Mouse (Mus musculus): ENCODE data around the gene Olfr1269. TPM values are rescaled to one million over a fixed set of nuclear protein-coding genes. Genes with fewer than 3 reads are reported as not detected.

The Olfr1269 gene
- total RNA-seq (2021) = not detected

DNA sequence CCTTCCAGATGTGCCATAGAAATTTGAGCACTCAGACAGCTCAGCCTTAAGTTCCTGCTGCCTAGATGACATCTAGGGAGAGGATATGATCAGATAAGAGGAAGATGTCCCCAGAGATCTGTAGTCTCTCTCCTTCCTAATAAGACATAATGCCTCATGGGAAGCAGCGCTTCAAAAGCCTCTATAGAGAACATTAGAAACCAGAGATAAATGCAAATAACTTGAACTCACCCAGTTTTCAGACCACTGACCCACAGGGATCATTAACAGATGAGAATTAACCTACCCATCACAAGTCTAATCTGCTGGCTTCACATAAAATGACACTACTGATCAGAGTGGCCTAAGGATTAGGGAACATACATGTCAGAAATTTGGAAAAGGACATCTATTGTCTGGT is at the start of gene Olfr1269:
TSS of gene Olfr1269 (minus strand) at position 101 of the 400 bp plus-strand sequence.
- intact Hi-C loops (cut with DNase I) = no loop called here

DNA sequence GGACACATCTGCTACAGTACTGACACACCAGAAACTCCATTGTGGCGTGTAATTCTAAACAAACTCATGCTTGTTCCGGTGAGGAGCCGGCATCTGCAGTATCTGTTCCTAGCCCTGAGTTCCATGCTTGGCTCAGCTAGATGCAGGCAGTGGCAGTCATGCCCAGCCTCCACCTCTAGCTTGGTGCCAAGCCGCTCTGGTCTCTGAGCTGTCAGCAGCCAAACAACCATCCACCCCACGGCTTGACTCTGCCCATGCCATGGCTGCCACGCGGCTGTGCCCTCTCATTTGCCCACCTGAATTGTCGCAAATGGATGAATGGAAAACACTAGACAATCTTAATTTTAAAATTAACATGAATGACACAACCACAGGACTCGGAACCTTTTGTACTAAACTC is 32.7 kb upstream of the Olfr1269 start:
- intact Hi-C loops (cut with DNase I) = no loop called here
- no peak for DNase-seq (ENCODE audit: low spot score in 2 of 2)

More for the DNA sequence above, at the start of gene Olfr1269:
- no peak for DNase-seq (ENCODE audit: low spot score in 2 of 2)

DNA sequence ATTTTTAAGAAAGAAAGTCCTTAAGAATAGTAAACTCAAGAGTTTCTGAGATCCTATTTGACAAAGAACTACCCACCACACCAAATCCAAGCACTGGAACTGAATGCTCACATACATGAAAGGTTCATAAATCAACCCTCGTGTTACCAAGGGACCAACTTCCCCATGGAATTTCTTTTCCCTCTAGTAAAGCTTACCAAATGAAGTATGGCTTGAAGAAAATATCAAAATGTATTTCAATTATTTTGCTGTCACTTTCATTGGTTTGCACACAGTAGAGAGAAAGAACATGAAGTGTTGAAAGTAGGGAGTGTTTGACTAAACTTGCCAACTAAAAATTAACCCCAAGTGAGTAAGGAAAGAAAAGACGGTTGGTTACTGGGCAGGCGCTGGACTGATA is 31.8 kb upstream of the Olfr1269 start, which contains the start of gene Olfr1270:
TSS of gene Olfr1270 (minus strand) at position 101 of the 400 bp plus-strand sequence.
- no peak for DNase-seq (ENCODE audit: low spot score in 2 of 2)
- intact Hi-C loops (cut with DNase I) = no loop called here

DNA sequence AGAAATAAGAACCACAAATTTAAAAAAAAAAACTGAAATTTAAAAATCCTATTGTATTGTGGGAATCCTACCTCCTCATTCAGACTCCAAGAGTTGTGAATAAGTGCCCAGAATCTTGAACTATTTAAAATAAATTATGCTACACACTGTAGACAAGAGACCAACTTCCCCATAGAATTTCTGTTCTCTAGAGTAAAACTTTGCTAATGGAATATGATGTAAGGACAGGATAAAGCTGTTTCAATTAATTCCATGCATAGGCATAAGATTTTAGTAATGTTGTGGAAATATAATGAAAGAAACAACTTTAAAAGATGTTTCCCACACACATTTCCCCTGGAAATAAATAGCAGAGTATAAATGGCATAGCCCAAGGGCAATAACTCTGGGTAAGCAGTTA is 21.0 kb upstream of the Olfr1269 start, which contains the start of gene Olfr32:
TSS of gene Olfr32 (minus strand) at position 101 of the 400 bp plus-strand sequence.
- intact Hi-C loops (cut with DNase I) = no loop called here
- DNase-seq (ENCODE audit: low spot score in 2 of 2) = no peak

DNA sequence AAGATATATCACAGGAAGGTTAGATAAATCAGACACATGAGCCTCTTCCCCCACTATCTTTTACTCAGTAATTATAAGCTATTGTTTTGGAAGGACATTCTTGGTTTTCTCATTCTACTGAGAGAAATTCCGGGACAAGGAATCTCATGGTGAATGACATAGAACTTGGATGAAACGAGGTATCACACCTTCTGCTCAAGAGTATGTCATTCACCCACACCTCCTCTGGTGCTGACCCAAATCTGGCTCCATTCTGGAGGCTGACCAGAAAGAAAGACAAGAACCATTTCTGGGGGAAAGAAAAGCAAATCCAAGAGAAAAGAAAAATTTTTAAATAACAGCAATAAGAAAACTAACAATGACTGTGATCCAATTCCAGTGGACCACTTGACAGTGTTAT is 51.1 kb downstream of the Olfr1269 start:
- DNase-seq (ENCODE audit: low spot score in 2 of 2) = no peak
- intact Hi-C loops (cut with DNase I) = no loop called here

Other genes starting within 250 kb of the Olfr1269 start
- gene Olfr1257, start 243.0 kb downstream of the Olfr1269 start, total RNA-seq (2021) = not detected
- not detected for gene Olfr1258, start 194.1 kb downstream of the Olfr1269 start, total RNA-seq (2021)
- not detected for gene Olfr1259, start 172.7 kb downstream of the Olfr1269 start, total RNA-seq (2021)
- gene Olfr1260, start 147.1 kb downstream of the Olfr1269 start, total RNA-seq (2021) = not detected
- not detected for gene Olfr1261, start 130.2 kb downstream of the Olfr1269 start, total RNA-seq (2021)
- not detected for gene Olfr1262, start 121.3 kb downstream of the Olfr1269 start, total RNA-seq (2021)
- not detected for gene Olfr1263, start 109.3 kb downstream of the Olfr1269 start, total RNA-seq (2021)
- not detected for gene Olfr1264, start 95.8 kb downstream of the Olfr1269 start, total RNA-seq (2021)
- gene Olfr1265, start 86.1 kb downstream of the Olfr1269 start, total RNA-seq (2021) = not detected
- not detected for gene Olfr140, start 57.8 kb downstream of the Olfr1269 start, total RNA-seq (2021)
- not detected for gene Olfr32, start 20.9 kb upstream of the Olfr1269 start, total RNA-seq (2021)
- gene Olfr1270, start 31.7 kb upstream of the Olfr1269 start, total RNA-seq (2021) = not detected
- gene Olfr1506, start 103.1 kb upstream of the Olfr1269 start, total RNA-seq (2021) = not detected
- gene Olfr142, start 136.2 kb upstream of the Olfr1269 start, total RNA-seq (2021) = not detected
- gene Olfr1271, start 149.6 kb upstream of the Olfr1269 start, total RNA-seq (2021) = not detected
- gene Olfr1272, start 171.4 kb upstream of the Olfr1269 start, total RNA-seq (2021) = not detected
- under 1 TPM in 1 of 2 experiments, not detected in 1; 0.16 TPM for gene Gm13769, start 200.8 kb upstream of the Olfr1269 start, total RNA-seq (2021)

All from left cerebral cortex, postnatal 36 days (tissue).